Mouse (Mus musculus): ENCODE measurements around the gene Pdcl3. TPM values are rescaled to one million over a fixed set of nuclear protein-coding genes. Genes with fewer than 3 reads are reported as not detected.

Pdcl3 gene
- polyA plus RNA-seq, 1 experiment from 2014 or later = 30.6 TPM

GRCm38 (mm10) chr1:38983870-38984269, 1.5 kb upstream of the Pdcl3 start:
- Histone ChIP-seq H3K36me3 (ENCODE audit: control insufficient read depth, insufficient read depth) (no peaks in the 10 kb centered on the region), H3K27ac (ENCODE audit: low read length) (no peak overlapping the region), H3K4me3 (ENCODE audit: low read depth, low read length) (no peak overlapping the region), H3K27me3 (ENCODE audit: control insufficient read depth, insufficient read depth, low read depth, low read length) (no peaks in the 10 kb centered on the region), H3K4me1 (ENCODE audit: control insufficient read depth, low read depth, low read length) (peaks cover 10% of the 10 kb centered on the region), H3K4me2 (ENCODE audit: low read depth, low read length) (no peak overlapping the region), H3K9ac (ENCODE audit: low read depth, low read length) (no peak overlapping the region), H3K9me3 (replicated peaks; ENCODE audit: control insufficient read depth, low read length) (no peaks in the 10 kb centered on the region)
- no peak for ATAC-seq (ENCODE audit: low read depth)
- 15% methylated on average over 2 of the region's 2 CpGs for WGBS (ENCODE audit: insufficient replicate concordance)

GRCm38 (mm10) chr1:38987080-38987864, 1.9 kb downstream of the Pdcl3 start:
- H3K36me3 ChIP-seq (ENCODE audit: control insufficient read depth, insufficient read depth) = no peaks in the 10 kb centered on the region
- peak overlapping the region; percentile 85 for H3K4me3 ChIP-seq (ENCODE audit: low read depth, low read length)
- H3K27me3 ChIP-seq (ENCODE audit: control insufficient read depth, insufficient read depth, low read depth, low read length) = no peaks in the 10 kb centered on the region
- H3K9ac ChIP-seq (ENCODE audit: low read depth, low read length) = peak overlapping the region; percentile 64
- no peaks in the 10 kb centered on the region for H3K9me3 ChIP-seq (replicated peaks; ENCODE audit: control insufficient read depth, low read length)
- ATAC-seq (ENCODE audit: low read depth) = peak; percentile 96
- peak overlapping the region; percentile 58 for H3K27ac ChIP-seq (ENCODE audit: low read length)
- peaks cover 10% of the 10 kb centered on the region for H3K4me1 ChIP-seq (ENCODE audit: control insufficient read depth, low read depth, low read length)
- peak overlapping the region; percentile 75 for H3K4me2 ChIP-seq (ENCODE audit: low read depth, low read length)
- 5% methylated on average over 38 of the region's 38 CpGs for WGBS (ENCODE audit: insufficient replicate concordance)

GRCm38 (mm10) chr1:38987865-38988211, 2.4 kb downstream of the Pdcl3 start:
- Histone ChIP-seq H3K4me1 (ENCODE audit: control insufficient read depth, low read depth, low read length) (peaks cover 10% of the 10 kb centered on the region), H3K36me3 (ENCODE audit: control insufficient read depth, insufficient read depth) (no peaks in the 10 kb centered on the region), H3K4me2 (ENCODE audit: low read depth, low read length) (peak overlapping the region; percentile 75), H3K27me3 (ENCODE audit: control insufficient read depth, insufficient read depth, low read depth, low read length) (no peaks in the 10 kb centered on the region), H3K4me3 (ENCODE audit: low read depth, low read length) (peak overlapping the region; percentile 85), H3K9ac (ENCODE audit: low read depth, low read length) (peak overlapping the region; percentile 64), H3K9me3 (replicated peaks; ENCODE audit: control insufficient read depth, low read length) (no peaks in the 10 kb centered on the region), H3K27ac (ENCODE audit: low read length) (peak overlapping the region; percentile 58)
- peak; percentile 86 for ATAC-seq (ENCODE audit: low read depth)
- WGBS (ENCODE audit: insufficient replicate concordance) = under 1% methylated on average over 25 of the region's 25 CpGs

GRCm38 (mm10) chr1:38988357-38988756, 2.9 kb downstream of the Pdcl3 start:
- 21% methylated on average over 7 of the region's 7 CpGs for WGBS (ENCODE audit: insufficient replicate concordance)
- Histone ChIP-seq H3K4me3 (ENCODE audit: low read depth, low read length) (peak overlapping the region; percentile 85), H3K27ac (ENCODE audit: low read length) (no peak overlapping the region), H3K36me3 (ENCODE audit: control insufficient read depth, insufficient read depth) (no peaks in the 10 kb centered on the region), H3K9me3 (replicated peaks; ENCODE audit: control insufficient read depth, low read length) (no peaks in the 10 kb centered on the region), H3K9ac (ENCODE audit: low read depth, low read length) (peak overlapping the region; percentile 64), H3K4me1 (ENCODE audit: control insufficient read depth, low read depth, low read length) (peaks cover 10% of the 10 kb centered on the region), H3K27me3 (ENCODE audit: control insufficient read depth, insufficient read depth, low read depth, low read length) (no peaks in the 10 kb centered on the region), H3K4me2 (ENCODE audit: low read depth, low read length) (peak overlapping the region; percentile 75)
- no peak for ATAC-seq (ENCODE audit: low read depth)

- Histone ChIP-seq H3K4me3 (ENCODE audit: low read depth, low read length) (no peak overlapping the region), H3K9ac (ENCODE audit: low read depth, low read length) (no peak overlapping the region), H3K27ac (ENCODE audit: low read length) (no peak overlapping the region), H3K4me2 (ENCODE audit: low read depth, low read length) (no peak overlapping the region), H3K9me3 (replicated peaks; ENCODE audit: control insufficient read depth, low read length) (no peaks in the 10 kb centered on the region), H3K27me3 (ENCODE audit: control insufficient read depth, insufficient read depth, low read depth, low read length) (no peaks in the 10 kb centered on the region), H3K36me3 (ENCODE audit: control insufficient read depth, insufficient read depth) (no peaks in the 10 kb centered on the region; the same call in 1 of the 2 replicates), H3K4me1 (ENCODE audit: control insufficient read depth, low read depth, low read length) (peaks cover 6% of the 10 kb centered on the region)
- ATAC-seq (ENCODE audit: low read depth) = no peak
- WGBS (ENCODE audit: insufficient replicate concordance) = 66% methylated on average over 3 of the region's 3 CpGs
Measured at GRCm38 (mm10) chr1:38992365-38992764, 7.0 kb downstream of the Pdcl3 start.

- Histone ChIP-seq H3K4me2 (ENCODE audit: low read depth, low read length) (no peak overlapping the region), H3K36me3 (ENCODE audit: control insufficient read depth, insufficient read depth) (no peaks in the 10 kb centered on the region), H3K27ac (ENCODE audit: low read length) (no peak overlapping the region), H3K9me3 (replicated peaks; ENCODE audit: control insufficient read depth, low read length) (no peaks in the 10 kb centered on the region), H3K27me3 (ENCODE audit: control insufficient read depth, insufficient read depth, low read depth, low read length) (no peaks in the 10 kb centered on the region), H3K4me3 (ENCODE audit: low read depth, low read length) (no peak overlapping the region), H3K4me1 (ENCODE audit: control insufficient read depth, low read depth, low read length) (no peaks in the 10 kb centered on the region), H3K9ac (ENCODE audit: low read depth, low read length) (no peak overlapping the region)
- no peak for ATAC-seq (ENCODE audit: low read depth)
- 9% methylated on average over 5 of the region's 5 CpGs for WGBS (ENCODE audit: insufficient replicate concordance)
Measured at GRCm38 (mm10) chr1:39001106-39001505, 15.7 kb downstream of the Pdcl3 start.

- H3K36me3 ChIP-seq (ENCODE audit: control insufficient read depth, insufficient read depth) = no peaks in the 10 kb centered on the region
- H3K9me3 ChIP-seq (replicated peaks; ENCODE audit: control insufficient read depth, low read length) = no peaks in the 10 kb centered on the region
- H3K27me3 ChIP-seq (ENCODE audit: control insufficient read depth, insufficient read depth, low read depth, low read length) = no peaks in the 10 kb centered on the region
- 66% methylated on average over 10 of the region's 10 CpGs for WGBS (ENCODE audit: insufficient replicate concordance)
- no peak for ATAC-seq (ENCODE audit: low read depth)
- no peak overlapping the region for H3K9ac ChIP-seq (ENCODE audit: low read depth, low read length)
- no peak overlapping the region for H3K4me3 ChIP-seq (ENCODE audit: low read depth, low read length)
- H3K27ac ChIP-seq (ENCODE audit: low read length) = no peak overlapping the region
- no peak overlapping the region for H3K4me2 ChIP-seq (ENCODE audit: low read depth, low read length)
- H3K4me1 ChIP-seq (ENCODE audit: control insufficient read depth, low read depth, low read length) = no peaks in the 10 kb centered on the region
Measured at GRCm38 (mm10) chr1:39005751-39006354, 20.4 kb downstream of the Pdcl3 start.

GRCm38 (mm10) chr1:39006830-39007829, 21.7 kb downstream of the Pdcl3 start:
- no peak for ATAC-seq (ENCODE audit: low read depth)
- no peaks in the 10 kb centered on the region for H3K27me3 ChIP-seq (ENCODE audit: control insufficient read depth, insufficient read depth, low read depth, low read length)
- no peak overlapping the region for H3K27ac ChIP-seq (ENCODE audit: low read length)
- no peaks in the 10 kb centered on the region for H3K9me3 ChIP-seq (replicated peaks; ENCODE audit: control insufficient read depth, low read length)
- H3K4me3 ChIP-seq (ENCODE audit: low read depth, low read length) = no peak overlapping the region
- H3K9ac ChIP-seq (ENCODE audit: low read depth, low read length) = no peak overlapping the region
- H3K4me1 ChIP-seq (ENCODE audit: control insufficient read depth, low read depth, low read length) = no peaks in the 10 kb centered on the region
- H3K4me2 ChIP-seq (ENCODE audit: low read depth, low read length) = no peak overlapping the region
- WGBS (ENCODE audit: insufficient replicate concordance) = 32% methylated on average over 11 of the region's 11 CpGs
- H3K36me3 ChIP-seq (ENCODE audit: control insufficient read depth, insufficient read depth) = no peaks in the 10 kb centered on the region
